ENCODE assay signal across 14 mouse cellular contexts in the genomic region with DNA sequence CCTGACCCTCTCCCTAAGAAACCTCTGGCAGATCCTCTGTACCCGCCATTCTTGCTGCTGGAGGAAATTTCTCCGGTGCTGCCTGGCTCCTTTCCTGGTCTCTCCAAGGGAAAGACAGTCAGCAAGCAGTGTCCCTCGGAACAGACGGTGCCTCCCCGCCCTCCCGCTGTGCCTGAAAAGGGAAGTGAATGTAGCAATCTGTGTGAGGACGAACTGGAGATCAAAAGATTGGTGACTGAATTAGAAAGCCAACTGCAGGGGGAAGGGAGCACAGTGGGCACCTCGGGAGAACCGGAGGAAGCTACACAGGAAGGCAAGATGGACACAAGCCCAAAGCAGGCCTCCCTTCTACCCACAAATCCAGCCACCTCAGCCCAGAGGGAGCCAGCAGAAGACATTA. TPM values are rescaled to one million over a fixed set of nuclear protein-coding genes. Genes with fewer than 3 reads are reported as not detected.
A peak's percentile ranks its signal among the peaks of the same experiment; 100 is the strongest.
DNase-seq lines count a peak whose midpoint lies in the region; ATAC-seq and TF ChIP-seq lines count a peak whose summit lies in the region.
"Had no signal": no experiment of that assay in that cellular context is flagged by ENCODE, and none has a peak within 500 bp of the region (broad histone marks: within the 10 kb centered on the region; RNA-seq: fewer than 3 reads in every experiment).

No protein-coding gene starts in this region.

- WGBS in macrophage (ENCODE audit: missing documents) = 2% methylated on average over 9 of the region's 9 CpGs
- WGBS in forebrain, embryonic 14.5 days = 36% methylated on average over 9 of the region's 9 CpGs

- H3K9ac ChIP-seq in forebrain, embryonic 14.5 days (ENCODE audit: low read length) = no peak overlapping the region
- H3K9ac ChIP-seq: hindbrain, embryonic 12.5 days; lung, embryonic 14.5 days had no signal

- peak overlapping the region; percentile 49; the same call in 1 of the 2 replicates for H3K27ac ChIP-seq in layer of hippocampus, adult 2 months
- H3K27ac ChIP-seq in macrophage = peak overlapping the region; percentile 29; the same call in 1 of the 2 replicates
- no peak overlapping the region for H3K27ac ChIP-seq in forebrain, embryonic 14.5 days (ENCODE audit: low read depth, low read length)
- H3K27ac ChIP-seq: forebrain, embryonic 10.5 days; hindbrain, embryonic 12.5 days had no signal

- no peaks in the 10 kb centered on the region for H3K36me3 ChIP-seq in macrophage (ENCODE audit: inconsistent target)
- H3K36me3 ChIP-seq in forebrain, embryonic 14.5 days (ENCODE audit: control insufficient read depth, insufficient read depth, low read length) = no peaks in the 10 kb centered on the region
- H3K36me3 ChIP-seq: forebrain, embryonic 10.5 days; hindbrain, embryonic 12.5 days had no signal

- DNase-seq in layer of hippocampus, adult 2 months (ENCODE audit: low spot score in 2 of 2) = peak in 1 of 2 experiments; percentile 49
- no peak for DNase-seq in layer of hippocampus, postnatal 14 days (ENCODE audit: low spot score in 2 of 2)
- peak; percentile 66 for DNase-seq in ZHBTc4 (ENCODE audit: low read depth, low spot score)
- peak; percentile 84 to 89 for DNase-seq in cerebellum, postnatal 10 days
- no peak for DNase-seq in kidney, postnatal 10 days
- no peak for DNase-seq in testis, postnatal 10 days (ENCODE audit: low spot score)
- DNase-seq in forebrain, embryonic 14.5 days (ENCODE audit: low spot score) = no peak
- DNase-seq: adrenal gland, adult 2 months; heart, adult 11 months; kidney, postnatal 14 days; lung, embryonic 14.5 days had no signal

- H3K9me3 ChIP-seq in forebrain, embryonic 14.5 days (replicated peaks; ENCODE audit: control insufficient read depth, low read length) = no peaks in the 10 kb centered on the region
- H3K9me3 ChIP-seq: forebrain, embryonic 10.5 days; hindbrain, embryonic 12.5 days had no signal

- H3K4me3 ChIP-seq in layer of hippocampus, adult 2 months = no peak overlapping the region
- H3K4me3 ChIP-seq in macrophage (ENCODE audit: inconsistent target) = no peak overlapping the region
- no peak overlapping the region for H3K4me3 ChIP-seq in forebrain, embryonic 14.5 days (ENCODE audit: low read depth, low read length)
- H3K4me3 ChIP-seq: forebrain, embryonic 10.5 days; hindbrain, embryonic 12.5 days had no signal

- H3K4me2 ChIP-seq in forebrain, embryonic 14.5 days (ENCODE audit: low read length) = no peak overlapping the region
- H3K4me2 ChIP-seq: hindbrain, embryonic 12.5 days; lung, embryonic 14.5 days had no signal

- TF ChIP-seq CTCF in layer of hippocampus, adult 2 months (conservative IDR thresholded peaks at IDR 0.05) = no peak

- H3K4me1 ChIP-seq in forebrain, embryonic 14.5 days (ENCODE audit: control insufficient read depth, insufficient read depth, low read length) = peaks cover 4% of the 10 kb centered on the region; the same call in 1 of the 2 replicates

- H3K27me3 ChIP-seq in forebrain, embryonic 14.5 days (replicated peaks; ENCODE audit: control insufficient read depth, insufficient read depth, low read length) = 0 out of 2 replicates have a peak, but pooled peaks cover 2% of the 10 kb centered on the region

- no peak for ATAC-seq in forebrain, embryonic 14.5 days

- H3K79me2 ChIP-seq in macrophage (ENCODE audit: inconsistent target) = no peaks in the 10 kb centered on the region

RNA-seq across cellular contexts. Expression of gene Zfpm1, which starts 17.7 kb away (rescaled TPM):
- 10 to 100 TPM; 45.1 to 45.6 TPM for total RNA-seq in layer of hippocampus, adult 2 months (2021)
- total RNA-seq in layer of hippocampus, postnatal 14 days (2021) = 10 to 100 TPM; 28.3 to 31.7 TPM
- total RNA-seq in macrophage (2018; cell fraction: chromatin; rRNA removed) = 1 to 10 TPM in 24 of 26 experiments, under 1 TPM in 1, not detected in 1; 0.81 to 6.1 (median 2.1) TPM
- total RNA-seq in macrophage (2018; cell fraction: cytosol; rRNA removed) = 1 to 10 TPM; 1.3 to 3.4 (median 2.5) TPM
- total RNA-seq in macrophage (2018; cell fraction: nucleus; rRNA removed) = 1 to 10 TPM in 25 of 26 experiments, under 1 TPM in 1; 0.32 to 10.0 (median 2.8) TPM
- 2.0 to 3.6 TPM (median 2.3 TPM) in 3 replicates for polyA plus RNA-seq in macrophage (2018)
- polyA plus RNA-seq in forebrain, embryonic 14.5 days (2014; fragmentation: Nextera tagmentation; extraction: Ambion mirVana) = 0.41 and 0.47 TPM in 2 replicates

Comparison
In these comparisons a context has a peak if more than half of its experiments do, and no peak if none do; other contexts are left out.
1. DNase-seq: peak in ZHBTc4 (single experiment) and cerebellum, postnatal 10 days (2 of 2); none in layer of hippocampus, postnatal 14 days (0 of 2), kidney, postnatal 10 days (single experiment), testis, postnatal 10 days (single experiment) and forebrain, embryonic 14.5 days (single experiment).